Mouse (Mus musculus): ENCODE measurements at regions not wholly inside any gene's neighbourhood (a gene's known extent, or its start where the extent isn't known, plus 50 kb on each side); places are given as distances from the start of the nearest gene placed in this dataset.

DNA sequence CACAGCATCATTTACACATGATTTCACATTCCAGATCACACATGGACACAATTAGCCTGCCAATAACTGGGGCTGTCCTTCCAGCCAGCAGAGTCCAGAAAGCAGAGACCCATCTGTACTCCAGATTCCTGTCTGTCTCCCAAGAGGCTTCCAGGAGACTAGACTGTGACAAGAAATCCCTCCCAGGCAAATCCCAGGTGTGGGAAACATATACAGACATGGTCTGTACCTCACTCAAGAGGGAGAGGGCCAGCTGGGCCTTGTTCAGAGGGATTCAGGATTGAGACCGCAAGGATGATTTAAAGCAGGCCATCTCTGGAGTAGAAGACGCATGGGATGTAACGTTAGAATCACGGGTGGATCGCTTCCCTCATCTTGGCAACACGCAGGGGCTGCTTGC lies 182.7 kb upstream of the Prr30 start:
- no peak for DNase-seq (ENCODE audit: low spot score in 2 of 2)

DNA sequence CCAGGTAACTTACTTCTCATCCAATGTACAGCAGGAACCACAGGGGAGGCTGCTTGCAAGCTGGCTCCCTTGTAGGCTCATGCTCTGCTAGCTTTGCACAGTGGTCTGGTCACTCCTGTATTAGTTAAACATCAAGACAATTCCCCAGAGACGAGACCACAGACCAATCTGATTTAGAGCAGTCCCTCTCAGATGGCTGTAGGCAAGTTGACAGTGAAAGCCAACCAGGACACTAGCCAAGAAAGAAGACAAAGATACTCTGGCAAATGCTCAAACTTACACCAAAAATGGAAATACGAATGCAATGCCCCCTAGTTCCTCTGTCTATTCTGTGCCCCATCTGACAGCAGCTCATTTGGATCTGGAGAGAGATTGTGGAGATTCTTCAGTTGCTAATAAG lies 181.8 kb upstream of the Prr30 start:
- DNase-seq (ENCODE audit: low spot score in 2 of 2), result no peak

DNA sequence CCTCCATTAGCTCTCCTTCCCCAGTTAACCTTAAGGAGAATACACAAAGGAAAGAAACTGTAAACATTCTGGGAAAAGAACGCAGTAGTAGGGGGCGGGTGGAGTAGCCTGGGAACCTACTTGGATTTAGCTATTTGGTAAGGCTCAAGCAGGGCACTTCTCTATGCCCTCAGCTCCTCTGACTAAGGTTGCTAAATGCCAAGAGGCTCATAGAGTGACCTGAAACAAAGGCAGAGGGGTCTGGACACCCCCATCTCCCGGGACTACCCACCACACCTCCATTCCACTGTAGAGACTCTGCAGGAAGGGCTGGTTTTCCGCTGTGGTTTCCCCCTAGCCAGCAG lies 179.5 kb upstream of the Prr30 start:
- DNase-seq (ENCODE audit: low spot score in 2 of 2), result no peak

DNA sequence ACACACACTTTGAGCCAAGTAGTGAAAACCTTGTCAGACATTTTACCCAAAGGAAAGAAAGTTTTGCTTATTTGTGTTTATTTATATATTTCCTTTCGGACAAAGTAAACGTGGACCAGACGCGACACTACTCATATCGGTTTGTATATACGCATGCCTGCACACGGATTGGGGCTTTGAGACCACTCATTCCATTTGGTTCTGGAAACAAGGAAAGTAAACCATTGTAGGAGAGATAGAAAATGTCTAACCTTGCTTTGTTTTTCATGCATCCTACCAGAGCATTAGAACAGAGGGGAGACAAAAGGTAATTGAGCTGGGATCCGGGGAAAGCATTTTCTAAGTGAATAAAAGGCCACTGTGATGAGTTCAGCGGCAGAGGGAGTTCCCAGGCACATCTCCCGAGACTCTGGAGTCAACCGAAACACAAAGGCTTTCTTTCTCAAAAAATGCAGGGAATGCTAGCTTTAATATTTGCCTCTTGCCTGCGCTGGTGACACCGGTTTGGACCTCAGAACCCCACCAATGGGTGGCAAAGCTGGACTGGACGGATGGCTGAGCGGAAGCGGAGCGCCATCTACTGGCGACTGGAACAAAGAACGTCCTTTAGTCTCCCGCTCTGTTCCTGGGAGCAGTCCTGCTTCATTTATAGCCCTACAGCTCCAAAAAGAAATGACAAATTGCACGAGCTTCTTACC lies 179.0 kb upstream of the Prr30 start:
- peak; percentile 80 to 83 for DNase-seq (ENCODE audit: low spot score in 2 of 2)

DNA sequence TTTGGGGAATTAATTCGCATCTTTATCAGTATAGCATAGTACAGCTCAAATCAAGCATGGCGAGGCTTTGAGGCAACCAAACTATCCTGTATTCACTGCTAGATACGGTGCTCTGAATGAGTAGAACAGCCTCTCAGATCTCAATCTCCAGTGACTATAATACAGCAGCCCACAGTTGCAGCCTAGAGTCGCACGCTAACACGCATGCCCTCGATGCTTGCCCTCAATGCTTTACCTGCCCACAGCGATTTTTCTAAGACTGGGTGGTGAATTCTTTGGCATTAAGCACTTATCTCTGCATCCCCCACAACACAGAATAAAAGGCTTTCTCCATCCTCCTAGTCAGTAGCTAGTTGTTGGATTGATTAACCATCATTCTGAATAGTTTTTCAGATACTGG lies 178.4 kb upstream of the Prr30 start:
- no peak for DNase-seq (ENCODE audit: low spot score in 2 of 2)

DNA sequence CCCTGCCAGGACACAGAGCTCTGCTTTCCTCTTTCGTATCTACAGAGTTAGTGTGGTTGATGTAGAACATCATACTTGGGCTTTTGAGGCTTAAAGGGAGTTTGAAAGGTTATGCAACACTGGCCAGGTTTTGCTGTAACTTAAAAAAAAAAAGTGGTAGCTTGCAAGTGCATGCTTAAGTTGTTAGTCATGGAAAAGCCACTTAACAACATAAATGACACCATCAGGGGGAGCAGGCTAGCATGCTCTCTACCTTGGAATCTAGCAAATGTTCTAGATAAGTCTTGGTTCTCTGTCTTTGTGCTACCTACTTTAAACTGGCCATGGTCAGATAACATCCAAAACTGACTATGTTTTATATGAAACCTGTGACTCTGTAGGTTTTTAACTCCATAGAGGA lies 176.6 kb upstream of the Prr30 start:
- no peak for DNase-seq (ENCODE audit: low spot score in 2 of 2)

DNA sequence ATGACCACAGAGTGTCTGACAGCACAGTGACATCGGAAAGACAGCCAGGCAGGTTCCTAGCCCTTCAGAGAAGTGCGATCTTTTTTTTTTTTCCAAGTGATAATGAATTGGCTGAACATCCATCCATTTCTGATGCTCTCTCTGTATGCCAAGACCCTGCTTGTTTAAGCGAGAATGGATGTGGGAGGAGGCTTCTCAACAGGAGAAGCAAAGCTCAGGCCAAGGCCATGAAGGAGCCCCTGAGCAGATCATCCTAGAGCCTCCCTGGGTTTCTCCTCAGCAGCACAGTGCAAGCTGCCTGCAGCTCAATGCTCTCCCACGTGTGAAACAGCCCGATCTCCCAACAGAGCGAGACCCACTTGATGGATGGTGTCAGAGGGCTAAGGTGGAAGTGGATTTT lies 175.7 kb upstream of the Prr30 start:
- DNase-seq (ENCODE audit: low spot score in 2 of 2), result no peak

DNA sequence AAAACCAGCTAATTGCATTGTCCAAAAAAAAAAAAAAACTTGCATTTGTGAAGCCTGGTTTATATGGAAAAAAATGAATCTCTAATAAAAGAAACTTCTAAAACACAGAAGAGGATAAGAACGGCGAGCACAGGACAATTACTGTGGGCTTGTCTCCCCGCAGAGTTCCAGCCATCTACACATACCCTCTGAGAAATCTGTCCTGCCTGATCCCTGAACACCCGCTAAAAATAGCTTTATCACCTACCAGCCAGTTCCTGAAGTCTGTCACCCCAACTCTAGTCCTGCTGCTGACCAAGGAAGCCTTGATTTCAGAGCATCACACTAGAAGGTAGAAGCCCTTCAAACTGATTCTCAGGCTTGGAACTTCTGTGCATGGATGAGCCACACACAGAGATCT lies 173.7 kb upstream of the Prr30 start:
- no peak for DNase-seq (ENCODE audit: low spot score in 2 of 2)

DNA sequence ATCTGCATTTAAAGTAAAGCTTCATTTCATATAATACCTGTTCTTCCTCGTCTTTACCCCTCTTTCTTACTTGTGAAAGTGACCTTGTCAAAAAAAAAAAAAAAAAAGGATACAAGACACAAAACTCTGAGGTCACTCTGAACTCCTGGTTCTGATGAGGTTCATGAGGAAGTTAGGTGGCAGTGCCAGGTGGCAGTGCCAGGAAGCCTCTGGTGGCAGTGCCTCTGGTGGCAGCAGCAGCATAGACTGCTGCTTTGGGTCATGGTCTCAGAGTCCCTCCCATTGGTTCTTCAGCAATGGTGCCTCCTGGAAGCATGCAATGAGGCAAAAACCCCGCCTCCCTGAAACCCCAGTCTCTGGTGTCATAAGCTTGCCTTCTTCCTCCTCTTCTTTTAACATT lies 159.7 kb upstream of the Prr30 start:
- DNase-seq (ENCODE audit: low spot score in 2 of 2), result no peak

DNA sequence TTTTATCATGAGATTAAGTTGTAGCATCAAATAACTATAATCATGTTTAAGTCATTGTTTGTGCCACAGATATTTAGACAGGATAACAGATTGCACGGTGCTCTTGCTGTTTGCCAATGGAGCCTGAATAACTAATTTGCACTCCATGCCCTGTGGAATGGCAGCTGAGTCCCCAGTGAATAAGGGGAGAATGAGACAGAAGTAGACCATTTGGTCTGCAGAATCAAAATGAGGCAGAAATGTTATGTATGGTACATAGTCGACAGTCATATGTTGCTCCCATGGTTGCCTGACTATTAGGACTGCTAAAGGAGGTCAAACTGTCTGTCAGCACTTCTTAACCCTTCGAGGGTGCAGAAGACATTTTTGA lies 152.9 kb upstream of the Prr30 start:
- DNase-seq (ENCODE audit: low spot score in 2 of 2), result no peak

DNA sequence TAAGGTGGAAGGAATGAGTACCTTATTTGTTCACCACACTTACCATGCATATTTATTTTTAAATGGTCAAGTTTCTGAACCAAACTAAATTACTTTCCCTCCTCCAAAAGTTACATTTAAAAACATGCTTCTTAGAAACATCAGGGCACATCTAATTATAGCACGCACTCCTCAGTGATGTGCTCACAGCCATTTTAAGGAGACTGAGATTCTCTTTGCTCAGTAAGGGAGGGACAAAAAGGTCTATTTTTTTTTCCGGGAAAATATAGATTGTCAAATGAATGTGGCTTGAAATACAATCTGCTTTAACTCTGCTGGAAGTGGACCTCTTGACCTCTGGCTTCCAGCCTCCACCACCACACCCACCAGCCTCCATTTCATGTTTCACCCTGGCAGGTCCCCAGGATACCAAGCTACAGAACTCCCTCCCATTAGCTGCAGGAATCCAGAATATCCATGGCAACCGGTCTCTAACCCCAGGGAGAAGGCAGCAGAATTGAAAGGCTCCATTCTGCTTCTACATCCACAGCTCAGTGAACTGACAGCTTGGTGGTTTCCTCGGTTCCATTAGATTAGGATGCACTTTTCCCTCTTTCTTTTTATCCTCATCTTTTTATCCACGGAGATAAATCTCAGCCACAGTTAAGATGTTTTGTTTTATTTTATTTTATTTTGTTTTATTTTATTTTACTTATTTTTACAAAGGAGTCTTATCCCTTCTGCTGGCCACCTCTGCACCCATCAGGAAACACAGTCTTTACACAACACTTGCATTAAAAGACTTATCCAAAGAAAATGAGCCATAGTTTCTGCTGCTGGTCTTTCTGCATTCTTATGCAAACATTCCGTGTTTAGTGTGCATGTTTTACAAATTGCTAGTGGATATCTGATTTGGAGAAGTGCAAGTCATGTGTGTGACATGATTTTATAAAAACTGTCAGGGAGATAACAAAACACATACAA lies 152.2 kb upstream of the Prr30 start:
- peak; percentile 17 to 23 for DNase-seq (ENCODE audit: low spot score in 2 of 2)

DNA sequence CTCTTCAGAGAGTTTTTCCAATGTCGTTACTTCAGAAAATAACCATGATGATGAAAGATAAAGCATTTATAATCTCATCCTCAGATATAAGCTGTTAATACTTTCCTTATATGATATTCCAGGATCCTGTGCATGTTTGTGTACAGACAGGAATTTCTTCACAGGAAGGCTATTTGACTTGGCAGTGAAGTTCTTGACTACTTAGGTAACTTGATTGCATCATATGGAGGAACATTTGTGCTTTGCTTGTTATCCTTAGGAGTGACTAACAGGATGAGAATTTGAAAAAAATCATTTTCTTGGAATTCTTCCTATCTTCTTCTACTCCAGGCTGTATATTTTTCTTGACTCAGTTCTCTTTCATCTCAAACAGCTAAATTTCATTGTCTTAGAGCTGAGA lies 140.2 kb upstream of the Prr30 start:
- DNase-seq (ENCODE audit: low spot score in 2 of 2), result no peak

DNA sequence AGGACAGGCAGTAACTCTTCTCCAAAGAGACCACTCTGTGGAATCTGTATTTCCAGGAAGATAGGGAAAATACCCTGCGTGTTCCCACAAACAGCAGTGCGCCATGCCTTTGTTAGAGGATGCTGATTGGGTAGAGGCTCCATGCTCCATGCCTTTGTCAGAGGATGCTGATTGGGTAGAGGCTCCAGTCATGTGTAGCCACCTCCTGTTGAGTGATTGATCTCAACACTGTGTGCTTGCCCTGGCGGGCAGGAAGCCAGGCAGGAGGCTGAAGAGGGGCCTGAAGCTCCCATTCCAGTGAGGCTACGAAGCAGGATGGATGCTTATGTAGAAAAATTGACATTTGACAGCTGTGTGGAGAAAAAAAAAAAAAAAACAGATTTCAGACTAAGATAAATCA lies 131.9 kb upstream of the Prr30 start:
- DNase-seq (ENCODE audit: low spot score in 2 of 2), result no peak

DNA sequence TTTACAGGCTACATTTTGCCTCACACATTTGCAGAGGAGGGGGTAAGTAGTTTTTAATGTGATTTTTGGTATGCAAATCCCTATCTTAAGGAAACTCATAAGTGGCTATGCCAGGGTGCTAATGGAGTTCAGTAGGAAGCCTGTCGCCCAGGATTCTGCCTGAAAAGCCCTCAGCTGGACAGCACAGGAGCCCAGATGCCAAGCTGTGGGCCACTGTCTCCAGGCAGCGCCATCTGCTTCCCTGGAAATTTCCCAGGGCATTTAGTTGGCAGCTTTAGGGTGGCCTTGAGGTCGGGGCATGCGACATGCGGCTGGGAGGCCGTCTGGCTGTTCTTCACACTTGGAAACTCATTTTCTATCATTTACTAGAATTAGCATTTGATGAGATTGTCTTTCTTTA lies 127.3 kb upstream of the Prr30 start:
- DNase-seq (ENCODE audit: low spot score in 2 of 2), result peak in 1 of 2 experiments; percentile 8

DNA sequence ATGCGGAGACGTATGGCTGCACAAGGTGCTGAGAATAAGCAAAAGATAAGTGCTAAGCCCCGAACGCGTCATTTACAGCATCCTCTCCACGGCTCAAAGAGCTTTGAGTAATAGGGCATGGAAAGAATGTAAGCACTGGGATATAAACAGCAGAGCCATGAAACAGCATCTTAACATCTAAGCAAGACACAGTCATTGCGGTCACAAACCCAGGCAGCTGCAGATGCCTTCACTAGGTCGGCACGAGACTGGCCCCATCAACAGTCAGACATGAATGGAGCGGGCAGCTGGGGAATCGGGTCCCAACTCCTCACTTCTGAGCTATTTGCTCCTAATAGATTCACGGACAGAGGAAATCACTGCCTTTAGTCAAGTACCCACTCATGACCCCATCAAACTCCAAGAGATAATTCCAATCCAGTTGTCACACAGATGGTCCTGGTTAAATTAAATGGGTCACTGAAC lies 126.4 kb upstream of the Prr30 start:
- no peak for DNase-seq (ENCODE audit: low spot score in 2 of 2)

DNA sequence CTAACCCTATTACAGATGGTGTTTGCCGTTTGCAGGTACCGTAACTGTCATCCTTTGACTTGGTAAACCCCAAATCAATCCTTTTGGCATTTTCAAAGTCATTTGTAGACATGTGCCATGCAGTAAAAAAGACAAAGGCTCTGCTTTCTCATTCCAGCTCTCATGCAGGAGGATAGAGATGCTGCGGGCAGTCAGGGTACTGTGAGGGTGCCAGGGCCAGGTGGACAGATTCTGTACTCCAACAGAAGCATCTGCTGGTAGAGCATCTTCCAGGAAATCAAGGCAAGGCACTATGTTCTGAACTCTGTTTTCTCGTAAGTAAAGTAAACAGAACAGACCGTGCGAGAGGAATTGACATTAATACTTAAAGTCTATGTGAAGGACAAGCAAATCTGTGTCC lies 123.2 kb upstream of the Prr30 start:
- no peak for DNase-seq (ENCODE audit: low spot score in 2 of 2)

DNA sequence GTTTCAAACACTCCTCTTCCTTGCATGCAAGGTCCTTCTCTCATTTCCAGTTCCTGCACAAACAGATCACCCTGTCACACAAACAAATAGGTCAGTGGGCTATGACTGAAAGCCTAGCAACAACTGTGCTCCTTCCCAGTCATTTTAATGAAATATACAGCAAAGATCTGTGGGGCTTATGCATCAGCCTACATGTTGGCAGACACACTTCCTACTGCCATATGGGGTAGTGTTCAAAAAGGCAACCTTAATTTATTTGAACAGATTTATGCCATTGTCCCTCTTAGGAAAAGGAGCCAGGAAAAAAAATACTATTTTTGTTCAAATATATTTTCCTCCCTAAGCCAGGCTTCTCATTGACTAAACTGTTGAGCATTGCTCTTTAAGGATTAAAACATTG lies 107.8 kb upstream of the Prr30 start:
- DNase-seq (ENCODE audit: low spot score in 2 of 2), result no peak

DNA sequence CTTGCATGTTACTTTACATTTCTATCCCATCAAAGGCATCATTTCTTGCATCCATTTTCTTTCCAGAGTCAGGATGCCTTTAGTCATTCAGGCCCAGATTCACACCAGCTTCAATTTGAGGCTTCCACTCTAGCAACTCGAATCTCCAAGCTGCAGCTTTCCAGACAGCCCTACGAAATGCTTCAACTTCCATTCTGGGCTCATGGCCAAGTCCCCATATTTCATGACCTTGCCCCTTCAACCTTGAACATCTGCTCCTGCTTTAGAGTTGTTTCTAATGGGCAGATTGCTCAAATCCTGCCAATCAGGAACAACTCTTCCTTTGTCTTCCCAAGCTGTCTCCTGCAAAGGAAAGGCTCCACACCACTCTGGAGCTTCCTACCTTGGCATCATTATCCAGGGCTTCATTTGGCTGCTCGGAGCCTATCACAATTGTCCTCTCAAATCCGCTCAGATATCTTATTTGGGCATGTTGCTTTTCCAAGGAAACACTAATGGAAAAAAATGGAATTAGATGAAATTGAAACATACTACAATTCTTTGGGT lies 104.4 kb upstream of the Prr30 start:
- no peak for DNase-seq (ENCODE audit: low spot score in 2 of 2)

DNA sequence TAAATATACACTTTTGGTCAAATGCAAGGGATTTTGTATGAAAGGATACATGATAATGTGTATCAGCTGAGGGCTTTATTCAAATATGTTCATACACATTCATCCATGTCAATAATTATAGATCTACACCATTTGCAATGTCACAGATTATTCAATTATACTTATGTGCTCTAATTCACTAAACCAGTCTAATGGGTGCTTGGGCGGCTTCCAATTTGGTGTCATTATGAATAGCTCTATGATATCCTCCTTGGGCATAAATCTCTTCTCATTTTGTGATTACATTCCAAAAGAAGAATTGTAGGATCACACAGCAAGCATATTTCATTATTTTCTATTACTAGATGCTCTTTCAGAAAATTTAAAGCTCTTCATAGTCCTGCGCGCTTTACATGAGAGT lies 97.7 kb upstream of the Prr30 start:
- no peak for DNase-seq (ENCODE audit: low spot score in 2 of 2)

DNA sequence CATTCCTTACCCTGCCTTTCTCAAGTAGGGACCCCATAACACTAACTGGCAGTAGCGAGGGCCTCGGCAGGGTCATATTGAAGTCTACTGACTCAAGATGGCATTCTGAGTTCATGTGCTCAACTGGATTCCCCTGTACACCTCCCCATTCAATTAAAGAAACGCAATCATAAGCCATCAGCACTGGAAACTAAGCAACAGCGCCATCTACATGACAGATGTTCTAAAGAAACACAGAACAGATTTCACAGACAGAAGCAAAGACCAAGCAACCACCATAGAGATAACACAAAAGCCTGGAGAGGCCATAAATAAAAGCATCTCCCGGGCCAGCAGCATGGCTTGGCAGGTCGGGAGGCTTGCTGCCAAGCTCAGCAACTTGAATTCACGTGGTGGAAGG lies 94.6 kb upstream of the Prr30 start:
- DNase-seq (ENCODE audit: low spot score in 2 of 2), result peak; percentile 30 to 67

DNA sequence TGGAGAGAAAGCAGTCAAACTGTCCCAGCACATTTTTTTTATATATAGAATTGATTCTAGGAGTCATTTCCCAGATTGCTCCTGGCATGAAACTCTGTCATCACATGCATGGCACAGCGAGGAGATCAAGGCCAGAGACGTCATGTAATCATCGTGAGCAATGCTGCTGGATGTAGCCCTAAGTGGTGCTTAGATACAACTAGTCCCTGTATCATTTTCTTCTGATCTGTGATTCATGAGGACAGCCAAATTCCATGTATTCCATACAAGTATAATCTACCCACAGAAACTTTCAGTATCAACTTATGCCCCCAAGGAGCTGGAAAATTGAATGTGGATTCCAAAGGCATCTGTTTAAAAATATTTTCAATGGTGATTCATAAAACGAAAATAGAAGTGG lies 87.6 kb upstream of the Prr30 start:
- DNase-seq (ENCODE audit: low spot score in 2 of 2), result no peak

DNA sequence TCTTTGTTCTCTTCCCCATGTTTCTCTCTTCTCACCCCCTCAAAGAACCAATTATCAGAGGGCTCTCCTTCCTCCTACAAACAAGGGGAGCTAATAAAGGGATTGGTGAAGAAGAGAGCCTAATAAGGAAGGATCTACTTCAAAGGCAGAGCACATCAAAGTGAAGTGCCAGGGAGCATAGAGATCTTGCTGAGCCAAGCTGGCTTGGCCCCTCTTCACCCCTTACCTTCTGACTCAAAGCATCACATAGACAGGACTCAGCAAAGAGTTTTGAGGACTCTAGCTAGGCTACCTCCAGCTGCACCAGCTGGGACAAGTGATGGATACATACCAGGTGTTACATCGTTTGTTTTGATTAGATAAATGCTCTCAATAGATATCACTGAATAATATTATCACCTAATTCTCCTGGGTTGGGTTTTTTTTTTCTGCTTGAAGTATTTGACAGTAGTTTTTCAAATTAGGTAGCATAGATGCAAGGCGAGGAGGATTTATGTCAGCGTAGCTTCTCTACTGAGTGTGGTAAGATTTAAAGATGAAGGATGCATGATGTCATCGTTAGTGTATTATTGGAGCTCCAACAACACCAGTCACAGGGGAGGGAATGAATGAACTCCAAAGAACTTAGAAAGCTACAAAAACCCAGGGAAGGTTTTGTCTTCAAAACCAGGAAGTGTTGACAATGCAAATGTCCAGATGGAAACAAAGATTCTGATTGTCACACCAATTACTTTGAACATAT lies 69.1 kb upstream of the Prr30 start:
- no peak for DNase-seq (ENCODE audit: low spot score in 2 of 2)
